Mouse (Mus musculus) macrophage (primary cell): ENCODE results near the gene Tbx5. TPM values are rescaled to one million over a fixed set of nuclear protein-coding genes. Genes with fewer than 3 reads are reported as not detected.

Experiments used
- H3K27ac ChIP-seq: fragments of 350-480 bp; formaldehyde crosslinking; 2 replicates; pipeline ENCODE4 v1.9.0; 2021
- H3K36me3 ChIP-seq: fragments of 350-480 bp; formaldehyde crosslinking; 2 replicates; pipeline ENCODE4 v1.9.0; 2021; ENCODE audit errors: inconsistent target
- H3K4me3 ChIP-seq: fragments of 350-480 bp; formaldehyde crosslinking; 2 replicates; pipeline ENCODE4 v1.9.0; 2021; ENCODE audit errors: inconsistent target
- H3K79me2 ChIP-seq: fragments of 350-480 bp; formaldehyde crosslinking; 2 replicates; pipeline ENCODE4 v1.9.0; 2021; ENCODE audit errors: inconsistent target
- WGBS: methylation state at CpG from one replicate; pipeline ENCODE4 v1.1.7; 2026; ENCODE audit warnings: inconsistent platforms; ENCODE audit not compliant: missing documents; 5-methylcytosine and 5-hydroxymethylcytosine counted together
- polyA plus RNA-seq: library from polyadenylated mRNA; stranded (reverse); fragments of 250-400 nt; gene quantifications from 3 replicates; pipeline ENCODE4 v1.2.4, GENCODE M21; 2018; ENCODE audit warnings: inconsistent platforms

Gene Tbx5
- polyA plus RNA-seq, 1 experiment from 2014 or later: not detected

DNA sequence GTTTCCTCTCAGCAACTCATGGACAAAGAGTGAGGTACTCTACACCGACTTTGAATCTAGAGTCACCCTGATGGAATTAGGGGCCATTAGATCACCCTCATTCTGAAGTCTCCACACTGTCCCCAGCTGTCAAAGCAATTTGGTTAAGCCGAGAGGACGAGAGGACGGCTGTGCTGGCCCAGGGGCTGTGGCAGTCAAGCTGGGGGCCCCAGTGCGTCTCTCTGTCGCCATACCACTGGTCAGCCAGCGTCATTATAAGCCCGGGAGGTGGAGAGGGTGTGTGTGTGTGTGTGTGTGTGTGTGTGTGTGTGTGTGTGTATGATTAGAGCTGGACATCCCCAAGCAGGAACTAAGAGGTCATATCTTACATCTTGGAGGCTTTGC, 10.9 kb downstream of the Tbx5 start:
- no peak overlapping the region for H3K4me3 ChIP-seq
- H3K27ac ChIP-seq: no peak overlapping the region
- no peaks in the 10 kb centered on the region for H3K79me2 ChIP-seq
- 6% methylated on average over 8 of the region's 8 CpGs for WGBS
- no peaks in the 10 kb centered on the region for H3K36me3 ChIP-seq

DNA sequence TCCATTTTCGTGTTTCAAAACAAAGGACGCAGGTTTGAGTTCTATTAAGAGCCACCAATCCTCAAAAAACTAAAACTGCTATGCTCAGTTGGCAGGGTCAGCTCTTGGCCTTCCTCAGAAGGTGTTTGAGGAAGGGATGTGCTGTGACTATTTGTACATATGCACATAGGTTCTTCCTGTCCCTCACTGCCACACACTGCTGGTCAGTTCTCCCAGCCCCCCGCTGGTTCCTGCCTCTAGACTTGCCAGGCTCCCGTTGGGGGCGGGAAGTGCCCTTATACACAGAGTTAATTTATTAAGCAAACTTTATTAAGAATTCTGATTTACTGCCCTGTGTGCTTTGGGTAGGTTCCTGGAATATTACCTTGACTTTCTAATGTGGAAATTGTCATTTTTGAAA, 11.9 kb downstream of the Tbx5 start:
- H3K27ac ChIP-seq: no peak overlapping the region
- 14% methylated on average over 5 of the region's 5 CpGs for whole genome bisulfite sequencing
- H3K4me3 ChIP-seq: no peak overlapping the region
- H3K79me2 ChIP-seq: no peaks in the 10 kb centered on the region
- no peaks in the 10 kb centered on the region for H3K36me3 ChIP-seq

DNA sequence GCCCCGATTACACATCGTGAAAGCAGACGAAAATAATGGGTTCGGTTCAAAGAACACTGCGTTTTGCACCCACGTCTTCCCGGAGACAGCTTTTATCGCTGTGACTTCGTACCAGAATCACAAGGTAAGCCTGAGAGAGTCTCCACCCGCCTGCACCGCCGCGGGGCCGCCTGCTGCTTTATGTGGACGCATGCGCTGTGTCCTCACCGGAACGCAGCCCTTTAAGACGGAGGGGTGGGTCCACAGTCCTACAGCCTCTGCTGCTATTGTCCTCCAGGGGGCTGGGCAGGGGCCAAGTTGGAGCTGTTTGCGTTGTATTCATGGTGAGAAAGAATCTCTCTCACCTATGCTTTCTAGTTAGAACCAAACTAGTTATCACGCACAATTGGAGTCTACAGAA, 12.5 kb downstream of the Tbx5 start:
- 3% methylated on average over 20 of the region's 21 CpGs for WGBS
- H3K79me2 ChIP-seq: no peaks in the 10 kb centered on the region
- H3K36me3 ChIP-seq: no peaks in the 10 kb centered on the region
- no peak overlapping the region for H3K27ac ChIP-seq
- H3K4me3 ChIP-seq: no peak overlapping the region

DNA sequence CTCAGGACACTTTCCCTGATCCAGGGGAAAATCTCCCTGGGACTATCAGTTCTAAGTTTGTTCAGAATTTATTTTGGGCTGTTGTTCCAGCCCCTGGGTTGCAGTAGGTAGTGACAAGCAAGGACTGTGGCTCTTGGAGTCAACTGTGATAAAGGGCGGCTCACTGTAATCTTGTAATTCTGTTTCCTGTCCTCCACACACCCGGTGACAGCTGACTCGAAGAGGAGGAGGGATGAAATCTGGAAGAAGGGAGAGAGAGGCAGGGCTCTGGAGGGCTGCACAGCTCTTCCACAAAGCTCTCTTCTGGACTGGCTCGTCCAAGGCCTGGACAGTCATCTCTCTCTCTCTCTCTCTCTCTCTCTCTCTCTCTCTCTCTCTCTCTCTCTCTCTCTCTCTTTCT, 24.6 kb downstream of the Tbx5 start:
- Histone ChIP-seq H3K27ac (no peak overlapping the region), H3K4me3 (no peak overlapping the region), H3K79me2 (no peaks in the 10 kb centered on the region), H3K36me3 (no peaks in the 10 kb centered on the region)
- 52% methylated on average over 4 of the region's 4 CpGs for WGBS

DNA sequence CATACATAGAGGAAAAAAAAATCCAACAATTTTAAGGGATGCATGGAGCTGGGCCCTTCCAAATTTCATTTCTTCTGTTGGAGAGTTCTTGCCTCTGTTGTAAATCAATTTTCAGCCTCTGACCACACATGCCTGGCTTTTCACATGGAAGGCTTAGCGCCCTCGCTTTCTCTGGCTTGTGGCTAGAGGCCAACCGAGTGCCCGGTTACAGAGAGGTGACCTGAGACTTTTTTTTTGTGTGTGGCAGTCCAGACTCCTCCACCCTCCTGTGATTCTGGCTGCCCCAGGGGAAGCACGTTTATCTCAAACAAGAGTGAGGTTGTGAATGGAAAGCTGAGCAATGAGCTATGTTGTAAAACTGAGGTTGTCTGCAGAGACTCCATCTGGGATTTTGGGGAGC, 28.8 kb downstream of the Tbx5 start:
- WGBS: 64% methylated on average over 5 of the region's 5 CpGs
- Histone ChIP-seq H3K36me3 (no peaks in the 10 kb centered on the region), H3K27ac (no peak overlapping the region), H3K79me2 (no peaks in the 10 kb centered on the region), H3K4me3 (no peak overlapping the region)

DNA sequence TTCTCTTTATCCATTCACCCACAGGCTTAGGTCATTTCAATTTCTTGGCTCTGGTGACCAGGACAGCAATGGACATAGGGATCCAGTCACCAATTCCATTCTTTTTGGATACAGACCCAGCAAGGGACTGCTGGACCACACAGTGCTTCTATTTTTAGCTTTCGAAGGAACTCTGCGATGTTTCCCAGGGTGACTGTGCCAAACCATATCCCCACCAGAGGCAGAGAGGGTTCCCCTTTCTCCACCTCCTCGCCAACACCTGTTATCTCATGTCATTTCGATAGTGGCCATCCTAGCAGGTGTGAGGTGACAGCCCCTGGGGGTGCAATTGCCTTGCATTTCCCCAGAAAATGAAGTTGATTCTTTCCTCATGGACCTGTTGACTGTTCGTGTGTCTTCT, 30.0 kb downstream of the Tbx5 start:
- Histone ChIP-seq H3K79me2 (no peaks in the 10 kb centered on the region), H3K4me3 (no peak overlapping the region), H3K36me3 (no peaks in the 10 kb centered on the region), H3K27ac (no peak overlapping the region)
- WGBS: 58% methylated on average over 5 of the region's 5 CpGs

DNA sequence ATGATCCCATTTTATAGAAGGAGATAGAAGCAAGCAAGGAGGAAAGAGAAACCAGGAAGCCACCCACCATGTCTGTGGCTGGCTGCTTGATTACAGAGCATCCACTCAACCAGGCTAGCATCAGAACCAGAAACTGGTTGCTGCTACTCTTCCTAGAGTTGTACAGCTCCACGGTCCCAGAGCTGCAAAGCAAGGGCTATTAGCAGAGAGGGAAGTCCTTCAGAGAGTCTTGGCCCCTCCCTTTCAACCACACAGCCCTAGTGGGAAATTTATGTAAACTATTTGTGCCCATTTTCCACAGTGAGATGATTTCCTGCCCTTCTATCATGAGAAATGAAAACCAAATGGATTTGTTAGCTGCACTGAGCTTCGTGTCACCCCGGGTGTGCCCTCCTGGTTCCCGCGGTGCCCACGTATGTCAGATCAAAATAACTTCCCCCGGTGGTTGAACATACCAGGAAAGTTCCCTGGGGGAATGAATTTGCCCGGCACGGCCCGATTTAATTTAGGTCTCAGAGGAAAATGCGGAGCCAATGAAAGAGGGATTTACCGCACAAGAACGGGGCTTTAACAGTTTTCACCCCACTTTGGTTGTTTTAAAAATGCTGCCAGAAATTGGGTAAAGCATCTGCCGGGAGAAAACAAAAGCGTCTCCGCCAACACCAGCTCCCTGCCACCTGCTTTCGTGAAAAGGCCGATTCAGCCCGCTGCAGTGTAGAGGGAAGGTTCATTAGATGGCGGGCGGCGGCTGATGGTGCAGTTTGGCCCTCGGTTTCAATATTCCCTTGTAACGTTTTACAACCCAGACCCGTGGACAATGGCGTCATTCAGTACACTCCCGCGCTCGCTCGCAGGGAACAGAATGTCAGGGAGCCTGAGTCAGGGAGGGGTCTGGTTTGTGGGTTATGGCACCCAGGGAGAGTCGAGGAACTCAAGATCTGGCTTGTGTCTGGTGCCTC, 34.1 kb downstream of the Tbx5 start:
- Histone ChIP-seq H3K4me3 (no peak overlapping the region), H3K79me2 (no peaks in the 10 kb centered on the region), H3K27ac (no peak overlapping the region), H3K36me3 (no peaks in the 10 kb centered on the region)
- WGBS: 23% methylated on average over 31 of the region's 31 CpGs

DNA sequence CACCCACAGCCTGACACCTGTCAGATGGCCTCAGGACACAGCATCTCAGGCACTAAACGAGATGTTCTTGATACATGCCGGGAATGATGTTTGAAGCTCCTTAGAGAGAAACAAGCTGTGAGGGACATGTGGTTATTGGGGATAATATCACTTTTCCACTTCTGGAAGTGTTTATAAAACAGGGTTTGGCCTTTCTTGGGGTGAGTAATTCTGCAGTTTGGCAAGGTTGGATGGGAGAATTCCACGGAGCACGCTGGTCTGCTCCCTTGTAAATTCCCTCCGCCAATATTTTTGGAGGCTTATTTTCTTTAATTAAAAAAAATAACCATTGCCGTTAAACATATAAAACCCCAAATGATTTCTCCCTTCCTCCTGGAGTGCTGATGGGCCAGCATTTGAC, 35.5 kb downstream of the Tbx5 start:
- no peak overlapping the region for H3K4me3 ChIP-seq
- no peaks in the 10 kb centered on the region for H3K36me3 ChIP-seq
- no peak overlapping the region for H3K27ac ChIP-seq
- 93% methylated on average over 6 of the region's 6 CpGs for WGBS
- H3K79me2 ChIP-seq: no peaks in the 10 kb centered on the region

DNA sequence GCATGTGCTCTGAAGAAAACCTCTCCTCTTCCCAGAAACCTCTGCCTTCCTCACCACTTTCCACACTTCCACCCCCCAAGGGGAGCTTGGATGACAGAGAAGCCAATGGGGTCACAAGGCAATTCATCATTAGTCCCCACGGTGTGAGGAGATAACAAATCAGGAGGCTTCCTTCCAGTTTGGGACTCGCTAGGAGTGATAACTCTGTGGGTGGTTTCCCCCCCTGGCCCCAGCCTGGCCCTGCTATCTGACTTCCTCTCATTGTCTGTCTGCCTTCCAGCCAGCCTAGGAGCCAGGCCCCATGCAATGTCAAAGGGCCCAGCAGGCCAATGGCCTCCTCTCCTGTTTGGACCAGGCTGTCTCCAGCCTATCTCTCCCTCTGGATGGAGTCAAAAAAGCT, 43.0 kb downstream of the Tbx5 start:
- Histone ChIP-seq H3K4me3 (no peak overlapping the region), H3K36me3 (no peaks in the 10 kb centered on the region), H3K79me2 (no peaks in the 10 kb centered on the region), H3K27ac (no peak overlapping the region)
- WGBS: 0% methylated on average over 2 of the region's 2 CpGs

DNA sequence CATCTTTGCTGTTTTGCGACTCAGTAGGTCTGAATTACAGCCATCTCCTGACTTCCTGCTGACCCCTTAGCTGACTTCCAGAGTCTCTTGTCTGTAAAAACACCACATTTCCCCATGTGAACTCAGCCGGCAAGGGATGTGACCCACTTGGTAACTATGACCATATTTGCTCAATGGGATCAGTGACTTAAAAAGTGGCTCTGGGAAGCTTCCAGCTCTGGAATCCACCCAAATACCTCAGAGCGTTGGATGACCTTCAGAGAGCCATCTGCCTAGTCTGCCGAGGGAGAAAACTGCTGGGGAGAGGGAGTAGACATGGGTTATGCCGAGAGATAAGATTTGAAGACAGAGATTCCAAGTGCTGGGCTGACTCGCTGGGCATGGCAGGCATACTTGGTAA, 44.7 kb downstream of the Tbx5 start:
- Histone ChIP-seq H3K4me3 (no peak overlapping the region), H3K27ac (no peak overlapping the region), H3K36me3 (no peaks in the 10 kb centered on the region), H3K79me2 (no peaks in the 10 kb centered on the region)
- WGBS: 89% methylated on average over 5 of the region's 6 CpGs

DNA sequence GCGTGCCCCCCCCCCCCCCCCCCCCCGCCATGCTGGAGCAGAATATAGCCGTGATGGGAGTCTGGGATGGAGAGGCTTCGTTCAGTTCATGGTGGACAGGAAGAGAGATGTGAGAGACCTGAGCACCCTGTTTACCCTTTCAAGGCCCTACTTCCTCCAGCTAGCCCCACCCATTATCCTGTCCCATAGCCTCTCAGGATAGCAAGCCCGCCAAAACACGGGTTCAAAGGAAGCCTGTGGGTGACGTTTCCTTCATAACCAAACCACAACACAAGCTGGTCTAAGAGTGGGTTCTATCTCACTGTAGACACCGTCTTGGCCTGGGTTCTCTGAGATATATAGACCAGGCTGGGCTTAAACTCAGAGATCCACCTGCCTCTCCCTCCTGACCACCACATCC, 53.1 kb downstream of the Tbx5 start:
- WGBS: 28% methylated on average over 8 of the region's 8 CpGs
- Histone ChIP-seq H3K4me3 (no peak overlapping the region), H3K36me3 (no peaks in the 10 kb centered on the region), H3K79me2 (no peaks in the 10 kb centered on the region), H3K27ac (no peak overlapping the region)

DNA sequence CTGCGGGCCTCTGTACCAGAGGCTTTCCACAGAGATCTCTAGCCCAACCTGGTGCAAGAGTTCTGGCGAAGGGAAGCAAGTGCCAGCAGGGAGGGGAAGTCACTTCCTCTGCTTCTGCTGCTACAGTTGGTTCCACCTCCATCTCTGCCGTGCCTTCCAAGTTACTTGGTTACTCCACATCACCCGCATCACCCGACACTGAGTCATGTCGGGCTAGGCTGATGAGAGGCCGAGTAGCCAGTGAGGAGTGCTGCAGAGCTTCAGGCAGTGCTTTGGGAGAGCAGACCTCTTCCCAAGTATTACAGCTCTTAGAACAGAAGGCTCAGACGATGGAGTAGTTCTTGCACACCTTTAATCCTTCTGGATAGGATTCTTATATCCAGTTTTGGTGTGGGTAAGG, 54.9 kb downstream of the Tbx5 start:
- Histone ChIP-seq H3K27ac (no peak overlapping the region), H3K4me3 (no peak overlapping the region), H3K79me2 (no peaks in the 10 kb centered on the region), H3K36me3 (no peaks in the 10 kb centered on the region)
- WGBS: 17% methylated on average over 8 of the region's 8 CpGs

DNA sequence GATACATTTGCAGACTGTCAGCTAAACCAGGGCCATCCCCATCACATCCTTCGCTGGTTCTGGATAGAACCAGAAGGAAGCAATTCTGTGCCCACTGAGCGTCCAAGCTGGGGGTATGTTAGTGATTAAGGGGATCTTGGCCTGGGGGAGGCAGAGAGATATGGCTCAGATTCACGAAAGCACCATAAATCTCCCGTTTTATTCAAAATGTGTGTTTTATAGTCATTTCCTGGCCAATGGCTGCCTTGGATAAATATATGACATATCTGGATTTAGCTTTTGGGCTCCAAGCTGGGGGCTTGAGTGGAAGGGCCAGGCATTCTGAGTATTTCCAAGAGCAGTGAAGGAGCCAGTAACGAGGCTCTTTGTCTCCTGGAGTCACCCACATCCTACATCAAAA, 59.5 kb downstream of the Tbx5 start:
- Histone ChIP-seq H3K36me3 (no peaks in the 10 kb centered on the region), H3K27ac (no peak overlapping the region), H3K79me2 (no peaks in the 10 kb centered on the region), H3K4me3 (no peak overlapping the region)
- WGBS: 86% methylated on average over 5 of the region's 5 CpGs

DNA sequence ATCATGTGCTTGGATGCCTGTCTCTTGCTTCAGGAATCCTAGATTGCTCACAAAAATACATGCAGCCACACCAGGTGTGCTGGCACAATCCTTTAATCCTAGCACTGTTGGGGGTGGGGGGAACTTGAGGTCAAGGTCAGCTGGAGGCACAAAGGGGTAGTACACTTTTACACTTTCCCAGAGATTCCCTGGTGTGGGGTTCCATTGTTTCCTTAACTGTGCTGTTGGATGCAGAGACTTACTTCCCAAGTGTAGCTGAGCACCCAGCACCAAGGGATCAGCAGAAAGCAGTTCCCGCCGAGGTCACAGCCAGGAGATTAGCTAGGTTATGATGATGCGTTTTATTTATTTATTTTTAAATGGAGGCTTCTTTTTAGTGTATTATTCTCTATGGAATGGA, 60.6 kb downstream of the Tbx5 start:
- Histone ChIP-seq H3K4me3 (no peak overlapping the region), H3K79me2 (no peaks in the 10 kb centered on the region), H3K36me3 (no peaks in the 10 kb centered on the region), H3K27ac (no peak overlapping the region)
- WGBS: 92% methylated on average over 3 of the region's 3 CpGs

DNA sequence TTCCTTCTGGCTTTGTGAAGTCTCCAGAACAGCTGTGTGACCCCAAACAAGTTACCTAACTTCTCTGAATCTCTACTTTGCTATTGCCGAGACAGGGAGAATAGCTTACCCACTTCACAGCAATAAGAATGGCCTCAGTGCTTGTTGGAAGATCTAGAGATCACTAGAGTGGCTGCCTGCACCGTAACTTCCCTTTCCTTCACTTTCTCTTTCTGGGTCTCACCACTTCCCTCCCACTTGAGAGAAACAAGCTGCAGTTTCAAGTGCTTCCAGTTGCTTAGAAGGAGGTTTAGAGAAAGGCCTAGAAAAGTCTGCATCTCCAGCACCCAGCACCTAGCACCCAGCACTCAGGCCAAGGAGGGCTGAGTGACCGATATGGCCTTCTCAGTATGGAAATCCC, 64.1 kb downstream of the Tbx5 start:
- H3K4me3 ChIP-seq: no peak overlapping the region
- H3K27ac ChIP-seq: no peak overlapping the region
- 23% methylated on average over 3 of the region's 3 CpGs for WGBS
- H3K36me3 ChIP-seq: no peaks in the 10 kb centered on the region
- no peaks in the 10 kb centered on the region for H3K79me2 ChIP-seq
